Mouse (Mus musculus): ENCODE measurements at regions not wholly inside any gene's neighbourhood (a gene's known extent, or its start where the extent isn't known, plus 50 kb on each side); places are given as distances from the start of the nearest gene placed in this dataset.
"Not testable (repeated sequence)": the region's sequence is repeated elsewhere in the genome, so short reads cannot be mapped to it uniquely, and the experiment has no call there.

GRCm38 (mm10) chr5:7428291-7428690 is 83.7 kb upstream of the Zfp804b start:
- DNase-seq (ENCODE audit: low read depth), result no peak

DNA sequence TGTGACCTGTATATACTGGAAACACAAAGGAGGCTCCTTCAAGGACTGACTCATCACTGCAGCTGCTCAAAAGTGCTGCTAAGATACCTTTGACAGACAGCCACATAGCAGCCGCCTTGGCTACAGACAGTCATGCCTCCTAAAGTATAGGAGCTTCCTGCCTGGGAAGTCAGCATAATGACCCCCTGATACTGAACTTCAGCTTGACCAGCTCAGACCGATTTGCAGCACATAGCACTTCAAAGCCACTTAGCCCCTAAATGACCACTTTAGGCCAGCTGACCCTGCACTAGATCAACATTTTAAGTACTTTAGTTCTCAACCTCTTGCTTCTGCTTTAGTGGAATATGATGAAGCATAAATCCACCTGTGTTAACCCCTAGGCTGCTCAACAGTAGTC is 91.9 kb upstream of the Zfp804b start:
- DNase-seq (ENCODE audit: low read depth), result no peak

DNA sequence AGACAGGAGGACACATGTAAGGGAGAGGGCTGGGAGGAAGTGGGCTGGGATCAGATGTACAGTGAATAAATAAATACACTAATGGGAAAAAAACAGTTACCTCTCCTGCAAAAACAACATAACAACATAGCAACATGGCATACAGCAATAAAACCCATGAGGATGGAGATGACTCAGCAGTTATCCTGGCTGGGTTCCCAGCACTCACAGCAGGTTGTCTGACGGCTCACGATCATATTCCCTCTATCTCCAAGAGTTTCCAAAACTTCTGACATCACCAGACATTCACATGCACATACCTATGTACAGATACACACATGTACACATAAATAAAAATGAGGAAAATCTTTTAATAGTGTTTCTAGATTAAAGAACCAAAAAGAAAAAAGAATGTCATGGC is 103.4 kb upstream of the Zfp804b start:
- no peak for DNase-seq (ENCODE audit: low read depth)

DNA sequence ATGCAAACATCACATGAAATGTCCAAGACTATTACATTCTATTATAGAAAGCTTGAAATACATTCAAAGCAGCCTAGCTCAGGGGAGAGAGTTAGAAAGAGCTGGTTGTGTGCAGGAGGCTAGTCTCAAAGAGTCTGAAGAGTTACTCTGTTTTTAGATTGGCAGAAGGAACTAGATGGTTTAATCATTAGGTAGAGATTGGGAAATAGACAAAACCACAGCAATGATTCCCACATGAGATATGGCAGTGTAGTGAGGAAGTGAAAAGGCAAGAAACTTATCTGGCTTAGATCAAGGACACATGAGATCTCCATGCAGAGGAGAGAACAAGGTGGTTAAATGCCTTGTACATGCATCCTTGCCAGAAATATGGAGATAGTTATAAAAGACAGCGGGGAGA is 110.3 kb upstream of the Zfp804b start:
- DNase-seq (ENCODE audit: low read depth), result no peak

DNA sequence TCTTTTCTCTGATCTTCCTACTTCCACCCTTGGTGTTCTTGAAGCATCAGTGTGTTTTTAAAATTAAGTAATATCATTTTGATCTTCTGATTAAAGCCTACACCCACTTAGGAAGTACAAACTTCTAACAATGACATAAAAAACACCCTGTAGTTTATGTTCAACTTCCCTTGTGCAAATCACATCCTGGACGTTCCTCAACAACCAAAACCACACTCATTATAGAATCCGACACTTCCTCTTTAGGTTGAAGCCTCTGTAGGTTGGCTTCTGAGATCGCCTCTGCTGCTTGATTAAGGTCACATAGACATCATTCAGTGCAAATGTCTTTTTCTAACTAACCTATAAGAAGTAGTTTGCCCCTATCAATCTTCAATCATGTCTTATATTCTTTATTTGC is 112.5 kb upstream of the Zfp804b start:
- DNase-seq (ENCODE audit: low read depth), result peak; percentile 5

DNA sequence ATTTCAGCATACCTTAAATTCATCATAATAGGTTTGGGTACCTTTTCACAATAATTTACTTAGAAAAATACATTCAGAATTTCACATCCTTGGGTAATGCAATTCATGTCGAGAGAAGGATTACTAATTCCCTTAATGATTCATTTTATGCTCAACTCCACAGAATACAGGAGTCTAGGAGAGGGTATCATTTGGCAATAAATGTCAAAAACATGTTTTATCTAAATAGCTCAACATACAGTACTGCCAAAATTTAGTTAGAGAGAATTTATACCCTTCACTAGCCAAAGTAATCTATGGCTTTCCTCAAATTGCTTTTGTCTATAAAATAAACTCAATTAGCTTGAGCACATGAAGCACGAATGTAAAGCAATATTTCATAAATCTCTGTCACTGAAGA is 144.6 kb upstream of the Zfp804b start:
- DNase-seq (ENCODE audit: low read depth), result no peak

DNA sequence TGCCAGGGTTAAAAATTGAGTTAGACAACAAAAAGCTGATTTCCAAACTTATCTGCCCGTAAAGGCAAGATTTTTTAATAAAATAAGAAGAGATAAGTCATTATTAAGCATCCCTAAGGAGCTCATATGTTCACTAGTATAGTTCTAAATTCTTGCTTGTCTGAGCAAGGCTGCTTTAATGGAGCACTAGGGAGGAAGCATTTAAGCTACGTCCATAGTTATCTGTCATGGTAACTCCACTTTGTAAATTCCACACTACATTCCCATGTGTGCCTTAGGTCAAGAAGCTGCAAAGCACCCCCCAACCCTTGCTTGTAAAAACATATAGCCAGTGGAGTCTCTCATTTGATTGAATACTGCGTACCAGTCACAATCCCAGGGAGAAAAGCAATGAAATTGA is 145.0 kb upstream of the Zfp804b start:
- DNase-seq (ENCODE audit: low read depth), result no peak

DNA sequence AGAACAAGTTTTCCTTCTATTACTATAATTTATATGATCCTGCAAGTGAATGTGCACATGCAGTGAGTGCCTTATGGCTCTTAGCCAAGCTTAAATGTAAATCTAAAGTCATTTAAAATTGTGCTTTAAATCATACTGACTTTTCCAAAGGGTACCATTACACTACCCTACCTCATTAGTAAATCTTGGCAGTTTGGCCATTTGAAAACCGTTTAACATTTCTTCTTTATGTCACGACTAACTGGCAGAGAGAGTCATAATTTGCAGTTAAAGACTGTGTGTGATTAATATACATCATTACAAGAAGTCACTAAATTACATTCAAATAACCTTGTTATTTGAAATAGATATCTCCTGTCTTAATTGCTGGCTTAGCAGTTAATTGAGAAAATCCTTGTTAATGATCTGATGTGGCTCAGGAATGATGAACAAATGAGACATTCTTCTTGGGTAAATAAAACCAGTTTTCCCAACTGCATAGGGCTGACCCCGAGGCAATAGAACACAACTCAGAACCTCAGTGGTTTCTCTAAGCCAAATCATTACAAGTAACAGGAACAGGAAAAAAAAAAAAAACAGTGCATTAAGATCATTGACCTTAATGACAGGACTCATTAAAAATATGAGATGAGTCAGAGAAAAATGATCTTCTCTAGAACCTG is 173.1 kb upstream of the Zfp804b start:
- no peak for DNase-seq (ENCODE audit: low read depth)

DNA sequence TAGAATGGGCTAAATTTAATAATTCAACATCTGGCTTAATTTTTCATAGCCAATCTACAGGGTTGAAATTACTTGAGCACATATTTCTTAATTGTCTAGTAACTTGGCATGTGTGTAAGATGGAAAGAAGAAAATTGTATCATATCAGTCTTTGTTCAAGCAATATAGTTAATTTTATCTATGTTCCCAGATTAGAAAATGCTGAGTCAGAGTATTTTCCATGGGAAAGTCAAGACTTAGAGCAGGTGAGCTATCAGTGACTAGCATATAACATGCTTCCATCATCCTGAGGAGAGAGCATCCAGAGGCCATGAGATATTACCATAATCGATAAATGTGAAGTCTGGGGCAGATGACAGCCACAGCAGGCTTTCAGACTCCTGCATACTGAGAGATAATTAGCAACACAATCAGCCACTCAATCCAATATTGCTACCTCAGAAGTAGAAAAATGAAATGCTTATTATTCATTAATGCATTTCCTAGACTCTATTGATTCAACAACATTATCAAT is 188.2 kb upstream of the Zfp804b start:
- no peak for DNase-seq (ENCODE audit: low read depth)

- DNase-seq (ENCODE audit: low read depth), result no peak
Observed at GRCm38 (mm10) chr5:7539812-7540645, 195.5 kb upstream of the Zfp804b start.

GRCm38 (mm10) chr5:7540646-7541038 is 196.1 kb upstream of the Zfp804b start:
- DNase-seq (ENCODE audit: low read depth), result no peak

DNA sequence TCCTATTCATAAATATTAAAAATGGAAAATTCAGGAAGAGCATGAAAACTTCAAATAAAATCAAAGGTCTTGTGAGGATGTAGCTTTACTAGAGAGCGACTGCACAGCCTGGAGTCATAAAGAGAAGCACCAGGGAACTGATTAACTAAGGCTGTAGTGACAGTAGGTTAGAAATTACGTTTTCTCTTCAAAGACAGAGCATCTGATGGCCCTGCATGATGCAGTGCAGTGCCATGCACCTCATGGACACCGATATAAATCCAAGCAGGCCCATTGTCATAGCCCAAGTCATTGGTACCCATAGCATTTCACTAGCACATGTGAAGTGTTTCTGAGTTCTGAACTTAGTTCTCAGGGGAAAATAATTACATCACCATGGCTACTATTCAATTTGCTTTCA is 199.3 kb upstream of the Zfp804b start:
- no peak for DNase-seq (ENCODE audit: low read depth)

- DNase-seq (ENCODE audit: low read depth), result no peak
Observed at GRCm38 (mm10) chr5:7580413-7580812, 235.9 kb upstream of the Zfp804b start.

DNA sequence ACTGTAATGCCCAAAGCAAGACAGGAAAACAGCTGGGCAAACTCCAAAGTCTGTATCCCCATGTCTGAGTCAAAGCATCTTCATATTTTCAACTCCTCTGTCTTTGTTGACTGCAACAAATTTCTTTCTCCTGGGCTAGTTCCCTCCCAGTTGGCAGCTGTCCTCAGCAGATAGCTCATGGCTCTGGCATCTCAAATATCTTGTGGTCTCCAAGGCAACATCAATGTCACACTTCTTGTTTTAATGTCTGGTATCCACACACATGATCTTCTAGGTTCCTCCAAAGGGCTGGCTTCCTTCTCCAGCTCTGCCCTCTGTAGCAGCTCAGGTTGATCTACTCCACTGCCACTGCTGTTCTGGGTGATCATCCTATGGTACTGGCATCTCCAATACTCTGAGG is 242.0 kb upstream of the Zfp804b start:
- DNase-seq (ENCODE audit: low read depth), result no peak

GRCm38 (mm10) chr5:7600418-7600817 is 255.9 kb upstream of the Zfp804b start:
- no peak for DNase-seq (ENCODE audit: low read depth)

DNA sequence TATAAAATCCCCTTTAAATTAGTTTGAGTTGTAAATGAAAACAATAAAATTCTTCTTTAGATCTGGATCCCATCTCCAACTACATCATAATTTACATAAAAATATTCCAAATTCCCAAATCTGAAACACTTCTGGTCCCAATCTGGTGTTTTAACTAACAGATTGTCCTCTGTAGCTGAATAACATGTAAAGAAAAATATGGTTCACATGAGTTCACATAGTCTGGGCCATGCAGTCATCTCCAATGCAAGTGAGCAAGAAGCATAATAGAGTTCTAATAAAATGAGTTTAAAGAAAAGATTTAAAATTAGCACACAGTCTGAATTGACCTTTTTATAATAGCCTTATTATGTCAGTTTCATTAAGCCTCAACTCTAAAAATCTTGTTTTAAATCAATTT is 263.0 kb upstream of the Zfp804b start:
- no peak for DNase-seq (ENCODE audit: low read depth)

- DNase-seq (ENCODE audit: low read depth), result no peak
Observed at GRCm38 (mm10) chr5:7607924-7608323, 263.4 kb upstream of the Zfp804b start.

DNA sequence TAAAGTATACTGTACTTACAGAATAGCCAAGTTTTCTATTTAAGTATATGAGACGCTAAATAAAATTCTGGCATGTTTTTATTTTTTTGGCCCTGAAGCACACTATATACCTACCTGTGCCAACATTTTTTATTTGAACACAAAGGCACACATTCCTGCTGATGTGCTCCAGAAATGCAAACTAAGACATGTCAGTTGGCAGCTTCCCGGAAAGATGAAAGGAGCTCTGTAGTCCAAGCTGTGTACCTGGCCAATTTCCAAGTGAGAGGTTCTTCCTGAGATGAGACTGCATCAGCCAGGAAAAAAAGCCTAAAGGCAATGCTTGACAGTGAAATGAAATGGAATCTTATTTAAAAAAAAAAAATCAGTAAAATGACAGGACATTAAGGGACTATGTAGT is 305.0 kb upstream of the Steap4 start:
- no peak for DNase-seq (ENCODE audit: low read depth)

DNA sequence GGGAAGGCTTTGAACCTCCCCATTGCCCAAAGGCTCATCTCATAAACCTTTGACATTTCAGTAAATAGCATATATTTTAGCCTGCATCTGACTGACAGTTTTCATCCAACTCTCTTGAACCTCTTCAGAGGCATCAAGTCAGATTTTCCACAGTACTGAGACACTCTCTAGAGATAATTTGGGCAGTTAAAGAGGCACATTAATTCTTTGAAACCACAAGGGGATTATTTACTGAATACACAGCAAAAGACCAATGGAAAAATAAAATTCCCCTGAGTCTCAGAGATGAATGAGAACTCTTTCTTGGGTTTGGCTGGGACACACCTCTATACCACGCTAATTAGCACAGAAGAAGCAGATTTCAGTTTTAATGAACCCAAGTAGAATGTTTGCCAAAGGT is 258.5 kb upstream of the Steap4 start:
- no peak for DNase-seq (ENCODE audit: low read depth)

DNA sequence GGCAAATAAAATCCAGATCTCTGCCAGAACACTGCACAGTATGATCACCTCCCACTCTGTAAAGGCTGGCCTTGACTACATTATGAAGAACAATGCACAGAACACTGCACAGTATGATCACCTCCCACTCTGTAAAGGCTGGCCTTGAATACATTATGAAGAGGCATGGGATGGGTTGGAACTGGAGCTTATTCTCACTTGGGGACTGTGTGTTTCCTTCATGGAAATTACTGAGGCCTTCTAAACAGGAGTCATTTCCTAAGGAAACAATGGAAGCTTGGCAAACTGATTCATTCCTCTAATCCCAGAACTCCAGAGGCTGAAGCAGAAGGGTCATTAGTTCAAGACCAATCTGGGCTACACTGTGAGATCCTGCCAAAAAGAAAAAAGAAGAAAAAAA is 240.7 kb upstream of the Steap4 start:
- no peak for DNase-seq (ENCODE audit: low read depth)

DNA sequence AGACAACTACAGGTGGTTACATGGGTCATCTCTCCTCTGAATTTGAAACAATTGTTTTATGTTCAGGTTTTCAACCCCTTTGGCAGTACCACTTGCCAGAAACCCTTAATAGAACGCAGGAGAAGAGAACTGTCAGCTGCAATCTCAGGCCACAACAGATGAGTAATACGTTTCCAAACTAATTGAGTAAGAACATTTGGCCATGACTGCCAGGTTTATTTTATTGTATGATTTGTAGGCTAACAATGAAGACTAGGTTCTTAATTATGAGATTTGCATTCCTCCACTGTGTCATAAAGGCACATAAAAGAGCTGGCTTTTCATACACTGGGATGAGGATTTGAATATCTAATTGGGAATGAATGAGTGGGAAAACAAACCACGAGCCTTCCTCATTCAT is 240.2 kb upstream of the Steap4 start:
- no peak for DNase-seq (ENCODE audit: low read depth)

- no peak for DNase-seq (ENCODE audit: low read depth)
Observed at GRCm38 (mm10) chr5:7720688-7721087, 239.6 kb upstream of the Steap4 start.

- not testable (repeated sequence) for DNase-seq (ENCODE audit: low read depth)
Observed at GRCm38 (mm10) chr5:7732566-7732965, 227.7 kb upstream of the Steap4 start.

DNA sequence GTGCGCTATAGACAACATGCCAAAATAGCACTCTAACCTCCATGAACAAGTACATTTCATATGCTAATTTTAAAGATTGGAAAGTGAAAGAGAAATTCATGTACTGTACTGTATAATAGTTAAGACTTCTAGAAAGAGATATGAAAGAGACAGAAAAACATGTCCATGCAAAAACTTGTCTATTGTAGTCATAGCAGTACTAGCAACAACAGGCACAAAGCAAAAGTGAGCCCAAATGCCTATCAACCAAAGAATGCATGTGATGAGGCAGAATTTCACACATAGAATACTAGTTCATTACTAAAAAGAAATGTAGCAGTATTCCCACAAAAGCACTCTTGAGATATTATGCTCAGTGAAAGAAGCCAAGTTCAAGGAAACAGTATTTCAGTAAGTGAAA is 180.4 kb upstream of the Steap4 start:
- no peak for DNase-seq (ENCODE audit: low read depth)

Measured in c-Kit-positive CD71-negative TER-119-negative erythroid progenitor cells, embryonic 14.5 days (primary cell).